Mouse (Mus musculus) urinary bladder, adult 18-20 months (tissue): ENCODE results near the gene Hs3st5.

Source experiments
- DNase-seq, 2 experiments: peaks; one replicate each; pipeline ENCODE4 v3.0.0; 2022; ENCODE audit warnings: low spot score in 2 of 2, mixed read lengths in 2 of 2

Gene Hs3st5

DNA sequence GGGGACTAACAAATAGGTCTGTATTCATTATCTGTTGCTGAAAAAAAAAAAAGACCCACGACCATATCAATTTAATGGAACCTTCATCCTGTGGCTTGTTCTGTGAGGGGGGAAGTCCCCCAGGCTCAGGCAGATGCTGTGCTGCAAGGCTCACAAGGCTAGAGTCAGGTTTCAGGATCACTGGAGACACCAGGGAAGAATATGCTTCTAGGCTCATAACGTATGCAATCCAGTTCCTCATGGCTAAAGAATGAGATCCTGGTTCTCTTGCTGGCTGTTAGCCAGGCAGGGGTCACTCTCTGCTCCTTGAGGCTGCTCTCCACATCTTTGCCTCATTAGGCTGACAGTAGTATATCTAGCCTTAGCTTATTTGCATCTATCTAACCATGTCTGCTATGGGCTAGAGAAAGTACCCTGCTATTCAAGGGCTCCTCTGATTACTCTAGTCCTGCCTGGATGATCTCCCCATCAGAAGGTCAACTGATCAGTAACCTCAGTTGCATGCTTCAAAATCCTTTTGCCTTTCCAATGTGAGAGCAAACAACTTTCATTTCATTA is 294.4 kb downstream of the Hs3st5 start:
- no peak for DNase-seq

DNA sequence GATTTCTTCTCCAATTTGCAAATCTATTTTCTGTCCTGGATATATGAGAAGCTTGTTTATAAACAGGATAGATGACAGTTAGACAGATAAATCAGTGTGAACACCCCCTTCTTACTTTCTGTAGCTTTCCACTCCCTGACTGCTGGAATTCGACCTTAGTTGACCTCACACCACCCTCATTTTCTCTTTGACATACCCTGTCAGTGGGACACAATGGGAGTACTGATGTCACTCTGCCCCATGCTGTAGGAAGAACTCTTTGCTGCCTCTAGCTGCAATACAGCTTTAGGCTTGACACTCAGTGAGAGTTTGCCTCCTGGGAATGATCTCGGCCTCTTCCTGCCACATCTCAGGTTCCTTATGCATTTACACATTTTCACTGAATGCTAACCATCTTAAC is 297.1 kb downstream of the Hs3st5 start:
- no peak for DNase-seq

DNA sequence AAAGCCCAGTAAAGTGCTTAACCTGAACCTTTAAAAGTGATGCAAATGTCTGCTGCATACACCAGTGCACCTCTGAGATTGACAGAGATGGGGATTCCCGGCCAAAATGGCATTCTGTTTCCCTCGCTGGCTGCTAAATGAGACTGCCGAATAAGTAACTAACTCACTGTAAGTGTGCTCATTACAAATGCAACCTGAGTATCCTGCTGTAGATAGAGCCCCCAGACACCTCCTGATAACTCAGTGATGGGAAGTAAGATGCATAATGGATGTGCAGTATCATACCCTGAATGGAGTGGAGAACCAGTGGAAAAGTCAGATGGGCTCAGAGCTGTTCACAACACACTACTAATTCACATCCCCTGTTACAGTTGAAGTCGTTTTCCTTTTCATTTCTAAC is 298.7 kb downstream of the Hs3st5 start:
- no peak for DNase-seq

DNA sequence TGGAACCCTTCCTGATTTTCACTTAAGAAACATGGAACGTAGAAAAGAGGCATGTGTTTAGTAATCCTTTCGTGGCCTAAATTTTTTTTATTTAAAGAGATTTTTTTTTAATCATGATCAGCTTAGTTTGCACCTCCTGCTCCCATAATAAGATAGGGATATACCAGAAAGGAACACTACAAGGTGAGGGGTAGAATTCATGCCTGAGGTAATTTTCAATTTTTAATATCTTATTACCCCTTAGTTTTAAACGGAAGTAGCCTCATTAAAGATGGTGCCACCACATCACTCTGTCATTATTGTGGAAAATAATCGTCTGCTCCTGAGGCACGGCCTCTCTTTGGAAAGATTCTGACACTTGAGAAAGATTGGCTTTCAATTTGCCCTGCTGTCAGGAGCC is 299.2 kb downstream of the Hs3st5 start:
- no peak for DNase-seq

DNA sequence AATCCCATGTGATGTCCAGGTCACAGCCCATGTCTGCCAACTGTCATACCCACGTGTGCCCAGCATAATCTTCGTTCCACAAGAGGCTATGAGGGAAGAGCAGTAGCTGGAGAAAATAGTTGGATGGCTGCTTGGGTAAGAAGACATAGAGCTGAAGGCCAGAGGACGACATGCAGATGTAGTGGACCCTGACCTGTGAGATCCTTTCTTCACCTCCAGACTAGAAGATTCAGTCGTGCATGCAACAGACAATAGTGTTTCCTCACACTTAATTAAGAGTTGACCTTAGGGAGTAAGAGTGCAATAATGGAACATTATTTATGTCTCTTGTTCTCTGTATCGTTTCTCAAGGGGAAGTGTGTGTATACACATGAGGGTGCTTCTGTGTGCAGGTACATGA is 300.4 kb downstream of the Hs3st5 start:
- no peak for DNase-seq

DNA sequence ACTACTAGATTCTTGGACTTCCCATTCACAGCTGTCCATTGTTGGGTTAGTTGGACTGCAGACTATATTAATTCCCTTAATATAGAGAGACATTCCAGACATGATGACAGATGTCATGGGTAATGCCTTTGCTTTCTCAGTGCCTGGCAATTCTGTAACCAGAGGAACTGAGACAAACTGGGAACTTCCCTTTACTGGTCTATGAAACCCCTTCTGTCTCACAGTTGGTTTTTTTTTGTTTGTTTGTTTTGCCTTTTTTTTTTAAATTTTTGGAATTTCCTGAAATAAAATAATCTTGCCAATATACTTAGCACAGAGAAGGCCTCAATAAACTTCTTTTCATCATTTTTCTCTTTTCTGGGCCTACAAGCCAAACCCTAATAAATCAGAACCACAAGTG is 312.3 kb downstream of the Hs3st5 start:
- DNase-seq: no peak

DNA sequence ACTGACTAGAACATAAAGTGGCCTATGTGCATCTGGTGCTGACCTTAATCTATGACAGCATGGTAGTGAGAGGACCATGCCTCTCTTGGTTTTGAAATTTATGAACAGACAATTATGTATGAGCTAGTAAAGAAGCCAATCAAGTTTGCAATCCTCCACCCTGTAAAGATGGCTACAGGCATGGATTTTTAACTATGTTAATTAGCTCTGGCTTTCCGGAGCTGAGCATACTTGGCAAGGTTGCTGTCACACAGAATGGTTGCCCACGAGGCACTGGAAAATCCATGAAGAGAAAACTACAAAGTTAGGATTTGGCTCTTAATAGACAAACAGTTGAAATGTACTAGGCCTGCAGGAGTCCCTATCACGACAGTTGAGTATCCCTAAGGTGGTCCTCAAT is 322.5 kb downstream of the Hs3st5 start:
- no peak for DNase-seq

DNA sequence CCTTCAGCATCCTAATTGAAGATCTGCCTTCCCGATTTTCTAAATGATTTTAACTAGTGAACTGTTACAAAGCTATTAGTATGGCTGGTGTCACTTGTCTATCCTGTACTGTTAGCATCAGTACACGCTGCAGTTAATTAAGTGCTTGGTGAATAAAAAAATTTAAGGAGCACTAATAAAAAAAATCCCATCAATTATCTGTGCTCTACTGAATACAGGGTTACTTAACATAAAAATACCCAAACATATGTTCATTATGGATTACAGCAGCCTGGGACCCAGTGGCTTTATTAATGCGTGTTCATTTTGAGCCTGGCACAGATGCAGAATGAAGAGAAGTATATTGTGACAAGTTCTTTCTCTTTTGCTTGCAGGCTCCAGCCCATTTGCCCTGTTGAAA is 325.6 kb downstream of the Hs3st5 start:
- no peak for DNase-seq

DNA sequence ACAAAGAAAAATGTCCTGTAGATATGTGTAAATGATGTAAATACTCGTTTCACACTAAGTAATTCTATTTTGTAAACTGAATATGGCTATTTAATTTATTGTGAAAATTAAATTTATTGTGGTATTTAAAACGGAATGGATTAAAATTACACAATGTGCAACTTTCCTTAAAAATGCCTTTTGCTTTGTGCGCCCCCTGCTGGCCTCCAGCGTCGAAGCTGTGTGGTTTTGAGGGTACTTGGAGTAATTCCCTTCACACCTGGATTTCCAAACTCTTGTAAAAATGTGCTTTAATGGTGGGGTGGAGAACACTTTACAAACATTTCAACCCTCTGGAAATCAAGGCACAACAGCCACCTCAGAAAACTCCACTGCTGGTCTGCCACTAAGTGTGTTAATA is 327.6 kb downstream of the Hs3st5 start:
- peak in 1 of 2 experiments; percentile 15 for DNase-seq

DNA sequence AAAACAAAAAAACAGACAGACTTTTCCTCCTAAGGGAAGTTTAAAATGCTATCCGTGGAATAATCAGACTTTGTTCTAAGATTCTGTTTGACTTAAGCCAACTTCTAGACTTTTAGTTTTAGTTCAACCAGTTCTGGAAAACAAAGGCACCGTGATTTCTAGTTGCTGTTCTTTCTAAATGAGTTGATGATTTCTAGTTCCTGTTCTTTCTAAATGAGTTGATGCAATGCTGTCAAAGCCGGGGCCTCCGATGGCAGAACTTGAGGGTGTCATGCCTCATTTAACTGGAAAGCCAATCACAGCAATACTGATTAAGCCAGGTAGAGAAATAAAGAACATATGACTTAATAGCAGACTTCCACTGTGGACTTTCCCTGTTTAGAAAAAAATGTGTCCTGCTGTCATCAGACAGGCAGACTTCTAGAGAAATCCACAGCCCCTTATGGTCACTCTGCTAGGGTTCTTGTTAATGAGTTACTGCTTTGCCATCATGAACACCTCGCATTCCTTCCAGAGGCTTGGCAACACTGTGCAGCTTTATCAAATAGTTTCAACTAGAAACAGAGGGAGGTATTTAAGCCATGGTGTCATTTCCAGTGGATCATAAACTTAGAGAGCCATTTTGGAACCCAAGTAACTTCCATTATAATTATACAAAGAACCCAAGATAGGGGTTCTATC is 329.4 kb downstream of the Hs3st5 start:
- DNase-seq: no peak

DNA sequence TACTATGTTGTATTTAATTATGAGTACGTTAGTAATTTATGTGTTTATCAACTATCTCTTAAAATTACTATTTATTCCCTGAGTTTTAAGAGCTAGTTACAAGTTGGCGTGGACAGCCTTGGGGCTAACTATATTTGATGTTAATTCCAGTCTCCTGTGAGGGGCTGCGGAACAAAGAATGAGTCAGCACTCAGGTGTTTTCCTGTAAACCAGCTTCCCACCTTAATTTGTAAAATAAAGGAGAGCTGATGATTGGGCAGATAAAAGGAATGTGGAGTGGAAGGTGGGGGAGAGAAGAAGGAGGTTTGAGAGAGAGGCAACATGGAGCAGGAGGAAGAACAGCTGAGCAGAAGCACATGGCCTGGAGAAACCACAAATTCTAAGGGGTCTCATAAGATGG is 343.6 kb downstream of the Hs3st5 start:
- no peak for DNase-seq

DNA sequence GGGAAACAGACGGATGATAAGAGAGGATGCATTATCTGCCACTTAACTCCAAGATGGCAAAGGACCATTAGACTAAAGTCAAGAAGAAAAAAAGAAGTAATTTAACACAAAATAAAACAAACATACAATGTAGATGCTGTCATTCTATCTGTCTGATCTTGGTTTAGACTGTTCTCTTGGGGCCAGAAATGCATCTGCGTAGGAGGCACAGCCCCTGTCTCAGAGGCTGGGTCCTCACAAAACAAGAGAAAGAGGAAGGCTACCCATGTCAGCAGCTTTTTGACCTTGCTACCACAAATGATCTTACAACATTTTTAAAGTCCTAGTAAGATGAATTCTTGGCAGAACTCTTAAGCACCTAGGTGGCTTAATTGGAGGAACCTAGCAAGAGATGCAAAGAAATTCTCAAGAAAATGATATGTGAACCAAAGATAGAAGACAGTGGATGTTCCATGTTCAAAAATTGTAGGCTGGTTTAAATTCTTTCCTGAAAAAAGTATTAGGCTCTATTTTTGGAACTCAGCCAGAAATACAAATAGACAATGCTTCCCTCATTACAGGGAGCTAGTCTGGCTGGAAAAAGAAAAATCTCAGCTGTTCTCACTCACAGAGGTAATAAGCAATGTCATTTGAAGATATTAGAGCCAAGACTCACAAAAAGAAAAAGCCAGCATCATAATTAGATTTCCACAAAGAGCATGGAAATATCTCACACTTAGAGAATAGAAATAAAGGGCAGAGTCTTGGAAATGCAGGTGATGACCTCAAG is 355.7 kb downstream of the Hs3st5 start:
- DNase-seq: no peak
